Mouse (Mus musculus): ENCODE results near the gene Kndc1. TPM values are rescaled to one million over a fixed set of nuclear protein-coding genes. Genes with fewer than 3 reads are reported as not detected.

Kndc1 gene
- 0.26 and 0.41 TPM in 2 replicates for polyA plus RNA-seq (2012; rRNA removed)

GRCm38 (mm10) chr7:139894655-139895557, at the start of gene Kndc1:
TSS of gene Kndc1 (plus strand) at chr7:139894696.

GRCm38 (mm10) chr7:139943674-139944281, 49.3 kb downstream of the Kndc1 start, which contains the start of gene Utf1:
TSS of gene Utf1 (plus strand) at chr7:139943789.

GRCm38 (mm10) chr7:139978278-139978892, 83.9 kb downstream of the Kndc1 start, which contains the start of gene 6430531B16Rik:
TSS of gene 6430531B16Rik (minus strand) at chr7:139978755.

Other genes with a start within 250 kb of the Kndc1 start
- 0.10 and 0.12 TPM in 2 replicates for gene Cfap46, start 210.9 kb upstream of the Kndc1 start, polyA plus RNA-seq (2012; rRNA removed)
- gene Adgra1, start 60.5 kb upstream of the Kndc1 start, polyA plus RNA-seq (2012; rRNA removed), result 0.21 and 0.38 TPM in 2 replicates
- 0.23 TPM in 1 of 2 replicates, not detected in the other for gene Utf1, start 49.1 kb downstream of the Kndc1 start, polyA plus RNA-seq (2012; rRNA removed)
- 0.16 TPM in 2 replicates for gene 6430531B16Rik, start 84.1 kb downstream of the Kndc1 start, polyA plus RNA-seq (2012; rRNA removed)
- gene Adam8, start 97.9 kb downstream of the Kndc1 start, polyA plus RNA-seq (2012; rRNA removed), result 4.5 and 5.3 TPM in 2 replicates
- gene Zfp511, start 141.7 kb downstream of the Kndc1 start, polyA plus RNA-seq (2012; rRNA removed), result 55.6 and 88.0 TPM in 2 replicates
- 13.5 and 15.3 TPM in 2 replicates for gene Tubgcp2, start 142.0 kb downstream of the Kndc1 start, polyA plus RNA-seq (2012; rRNA removed)
- 0.08 and 0.16 TPM in 2 replicates for gene Msx3, start 154.4 kb downstream of the Kndc1 start, polyA plus RNA-seq (2012; rRNA removed)
- gene Caly, start 187.9 kb downstream of the Kndc1 start, polyA plus RNA-seq (2012; rRNA removed), result 4.1 and 5.0 TPM in 2 replicates
- gene Prap1, start 198.7 kb downstream of the Kndc1 start, polyA plus RNA-seq (2012; rRNA removed), result 14.8 and 25.0 TPM in 2 replicates
- 100 and 110 TPM in 2 replicates for gene Fuom, start 207.7 kb downstream of the Kndc1 start, polyA plus RNA-seq (2012; rRNA removed)
- gene Paox, start 221.1 kb downstream of the Kndc1 start, polyA plus RNA-seq (2012; rRNA removed), result 8.3 and 9.1 TPM in 2 replicates
- gene Echs1, start 221.8 kb downstream of the Kndc1 start, polyA plus RNA-seq (2012; rRNA removed), result 112 and 131 TPM in 2 replicates
- gene Mtg1, start 242.9 kb downstream of the Kndc1 start, polyA plus RNA-seq (2012; rRNA removed), result 14.0 and 15.3 TPM in 2 replicates